Mouse (Mus musculus): Measurements from ENCODE around the gene Inpp5k.
"Not testable (repeated sequence)": the region's sequence is repeated elsewhere in the genome, so short reads cannot be mapped to it uniquely, and the experiment has no call there.

- not testable (repeated sequence) for TF ChIP-seq CTCF, EP300 (IDR thresholded peaks at IDR 0.05)
These were observed 66.7 kb downstream of the Inpp5k start for GRCm38 (mm10) chr11:75697464-75697863.

Measured in lung, postnatal 0 days (tissue).